Mouse (Mus musculus): ENCODE data around the gene Inpp5e. TPM values are rescaled to one million over a fixed set of nuclear protein-coding genes. Genes with fewer than 3 reads are reported as not detected.

The Inpp5e gene
- polyA plus RNA-seq (2015; fragmentation: Nextera tagmentation; extraction: Ambion mirVana): 17.3 and 20.3 TPM in 2 replicates

- H3K27ac ChIP-seq: peak within 1 kb of the TSS; percentile 68
- peaks cover 39% of the 10 kb centered on the region; the same call in 1 of the 2 replicates for H3K36me3 ChIP-seq
Measured at GRCm38 (mm10) chr2:26408515-26409356, at the start of gene Inpp5e. Inpp5e (minus strand) TSS chr2:26409203.

DNA sequence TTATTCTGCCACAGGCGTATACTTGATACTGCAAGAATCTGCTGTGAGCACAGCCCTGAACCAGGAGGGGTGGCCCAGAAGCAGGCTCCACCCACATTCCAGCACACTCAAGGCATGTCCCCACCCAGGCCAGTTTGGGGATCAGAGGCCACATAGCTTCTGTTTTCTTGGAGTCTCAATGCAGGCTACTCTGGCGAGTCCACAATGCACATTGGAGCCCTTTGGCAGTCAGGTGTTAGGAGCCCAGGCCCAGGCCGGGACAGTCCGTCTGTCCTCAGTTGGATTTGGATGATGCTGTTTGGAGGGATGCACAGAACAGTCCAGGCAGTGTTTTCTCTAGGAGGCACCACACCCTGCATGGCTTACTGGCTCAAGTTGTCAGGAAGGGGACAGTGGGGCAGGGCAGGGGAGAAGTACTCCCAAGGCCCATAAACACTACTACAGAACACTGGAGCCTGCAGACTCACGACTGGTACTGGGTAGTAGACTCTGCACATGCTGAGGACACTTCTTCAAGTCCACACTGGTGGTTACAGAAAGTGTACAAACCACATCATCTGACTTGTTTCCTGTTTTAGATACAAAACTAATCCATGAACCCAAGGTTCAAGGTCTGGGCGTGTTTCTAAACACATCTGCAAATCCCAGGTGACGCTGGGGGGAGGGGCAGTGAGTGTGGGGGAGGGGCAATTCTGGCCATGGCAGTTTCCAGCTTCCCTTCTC is 49.6 kb upstream of the Inpp5e start:
- H3K4me2 ChIP-seq: no peak overlapping the region
- H3K36me3 ChIP-seq: peaks cover 43% of the 10 kb centered on the region
- 21% methylated on average over 7 of the region's 7 CpGs for WGBS
- no peaks in the 10 kb centered on the region for H3K27me3 ChIP-seq
- peaks cover 28% of the 10 kb centered on the region for H3K4me1 ChIP-seq
- no peaks in the 10 kb centered on the region for H3K9me3 ChIP-seq
- H3K4me3 ChIP-seq: no peak overlapping the region
- peak; percentile 77 for ATAC-seq (ENCODE audit: borderline replicate concordance, extremely low read depth, low FRiP score, low TSS enrichment)
- H3K27ac ChIP-seq: peak overlapping the region; percentile 80
- H3K9ac ChIP-seq: no peak overlapping the region

More at GRCm38 (mm10) chr2:26408515-26409356, at the start of gene Inpp5e:
- peak within 1 kb of the TSS; percentile 66 for H3K4me3 ChIP-seq
- no peaks in the 10 kb centered on the region for H3K9me3 ChIP-seq
- WGBS: under 1% methylated on average over 56 of the region's 57 CpGs
- no peaks in the 10 kb centered on the region for H3K27me3 ChIP-seq
- ATAC-seq (ENCODE audit: borderline replicate concordance, extremely low read depth, low FRiP score, low TSS enrichment): peak; percentile 95
- peak within 1 kb of the TSS; percentile 79 for H3K9ac ChIP-seq
- peak within 1 kb of the TSS; percentile 79 for H3K4me2 ChIP-seq
- peaks cover 31% of the 10 kb centered on the region for H3K4me1 ChIP-seq

- peaks cover 17% of the 10 kb centered on the region for H3K4me1 ChIP-seq
- no peak overlapping the region for H3K27ac ChIP-seq
- no peak overlapping the region for H3K9ac ChIP-seq
- no peaks in the 10 kb centered on the region for H3K27me3 ChIP-seq
- H3K36me3 ChIP-seq: no peaks in the 10 kb centered on the region
- no peak overlapping the region for H3K4me3 ChIP-seq
- ATAC-seq (ENCODE audit: borderline replicate concordance, extremely low read depth, low FRiP score, low TSS enrichment): no peak
- no peak overlapping the region for H3K4me2 ChIP-seq
- no peaks in the 10 kb centered on the region for H3K9me3 ChIP-seq
- 24% methylated on average over 5 of the region's 5 CpGs for WGBS
Measured at GRCm38 (mm10) chr2:26449121-26450060, 40.4 kb upstream of the Inpp5e start.

- 62% methylated on average over 1 of the region's 1 CpGs for WGBS
- H3K4me3 ChIP-seq: no peak overlapping the region
- H3K9me3 ChIP-seq: no peaks in the 10 kb centered on the region
- H3K36me3 ChIP-seq: no peaks in the 10 kb centered on the region
- no peaks in the 10 kb centered on the region for H3K27me3 ChIP-seq
- no peak for ATAC-seq (ENCODE audit: borderline replicate concordance, extremely low read depth, low FRiP score, low TSS enrichment)
- H3K9ac ChIP-seq: no peak overlapping the region
- H3K4me2 ChIP-seq: no peak overlapping the region
- peaks cover 33% of the 10 kb centered on the region for H3K4me1 ChIP-seq
- H3K27ac ChIP-seq: no peak overlapping the region
Measured at GRCm38 (mm10) chr2:26447451-26447850, 38.4 kb upstream of the Inpp5e start.

GRCm38 (mm10) chr2:26446671-26447070 is 37.7 kb upstream of the Inpp5e start:
- peak overlapping the region; percentile 91 for H3K4me2 ChIP-seq
- no peak for ATAC-seq (ENCODE audit: borderline replicate concordance, extremely low read depth, low FRiP score, low TSS enrichment)
- peaks cover 1% of the 10 kb centered on the region; the same call in 1 of the 2 replicates for H3K36me3 ChIP-seq
- H3K9ac ChIP-seq: peak overlapping the region; percentile 71
- peak overlapping the region; percentile 66 for H3K4me3 ChIP-seq
- H3K4me1 ChIP-seq: peaks cover 34% of the 10 kb centered on the region
- H3K27ac ChIP-seq: peak overlapping the region; percentile 95
- no peaks in the 10 kb centered on the region for H3K27me3 ChIP-seq
- WGBS: 65% methylated on average over 4 of the region's 4 CpGs
- no peaks in the 10 kb centered on the region for H3K9me3 ChIP-seq

DNA sequence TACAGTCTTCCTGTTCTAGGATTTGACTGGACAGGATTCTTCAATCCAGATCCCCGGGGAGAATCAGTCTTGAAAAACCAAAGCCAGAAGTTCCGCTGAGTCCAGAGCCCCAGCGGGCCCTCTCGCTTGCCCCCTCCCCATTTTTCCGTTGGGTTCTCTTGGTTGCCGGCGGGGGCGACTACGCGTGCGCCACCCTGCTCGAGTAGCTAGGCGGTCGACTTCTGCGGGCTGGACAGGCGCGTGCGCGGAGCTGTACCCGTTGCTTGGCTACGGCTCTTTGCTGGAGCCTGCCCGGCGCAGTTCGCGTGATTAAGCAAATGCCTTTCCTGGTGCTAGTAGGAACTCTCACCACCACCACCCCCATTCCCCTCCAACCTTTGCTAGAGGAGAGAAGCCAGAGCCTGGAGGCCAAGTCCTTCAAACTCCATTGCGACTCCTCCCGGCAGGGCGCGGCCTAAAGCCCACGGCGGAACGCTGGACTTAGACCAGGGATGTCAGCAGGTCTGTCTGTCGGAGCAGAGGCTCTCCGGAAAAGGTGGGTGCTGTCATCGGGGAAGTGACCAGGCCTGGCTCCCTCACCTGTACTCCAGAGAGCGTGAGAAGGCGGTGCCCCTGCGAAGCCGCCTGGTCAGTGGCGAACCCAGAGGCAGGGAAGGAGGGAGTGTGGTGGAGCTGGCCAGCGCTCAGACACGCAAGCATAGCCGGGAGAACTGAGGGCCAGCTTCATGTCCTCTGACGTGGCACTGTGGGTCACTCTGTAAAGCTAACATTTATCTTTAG is 36.9 kb upstream of the Inpp5e start:
- Histone ChIP-seq H3K36me3 (peaks cover 9% of the 10 kb centered on the region), H3K27me3 (no peaks in the 10 kb centered on the region), H3K27ac (peak overlapping the region; percentile 95), H3K4me1 (peaks cover 34% of the 10 kb centered on the region), H3K4me2 (peak overlapping the region; percentile 91), H3K9me3 (no peaks in the 10 kb centered on the region), H3K4me3 (peak overlapping the region; percentile 66), H3K9ac (peak overlapping the region; percentile 71)
- WGBS: under 1% methylated on average over 44 of the region's 44 CpGs
- ATAC-seq (ENCODE audit: borderline replicate concordance, extremely low read depth, low FRiP score, low TSS enrichment): peak; percentile 87

DNA sequence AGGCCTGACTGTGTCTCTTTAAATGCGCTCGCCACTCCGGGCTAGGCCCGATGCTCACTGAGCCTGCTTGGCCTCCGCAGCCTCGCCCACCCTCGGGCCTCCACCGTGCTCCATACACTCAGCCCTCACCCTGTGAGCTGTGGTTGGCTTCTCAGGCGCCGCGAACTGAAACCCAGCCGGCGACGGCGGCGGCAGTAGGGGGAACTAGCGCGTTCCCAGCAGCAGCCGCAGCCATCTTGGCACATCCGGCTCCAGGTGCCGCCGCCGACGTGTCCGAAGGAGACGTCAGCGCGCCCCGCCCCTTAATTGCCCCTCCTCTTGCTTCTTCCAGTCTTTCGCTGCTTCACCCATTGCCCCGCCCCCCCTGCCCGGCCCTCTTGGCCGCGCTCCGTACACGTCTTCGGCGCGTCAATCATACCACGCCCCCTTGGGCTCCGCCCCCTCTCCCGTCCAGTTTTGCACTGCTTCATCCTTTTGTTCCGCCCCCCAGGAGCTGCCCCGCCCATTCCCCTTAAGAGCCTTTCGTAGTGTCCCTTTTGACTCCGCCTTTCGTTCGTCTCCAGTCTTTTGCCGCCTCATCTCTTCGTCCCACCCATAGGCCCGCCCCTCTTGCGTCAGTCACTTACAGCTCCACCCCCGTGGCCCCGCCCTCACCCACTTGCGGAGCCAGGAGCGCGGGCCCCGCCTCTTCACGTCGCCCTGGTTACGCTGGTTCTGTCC is 36.1 kb upstream of the Inpp5e start, which contains the start of gene Sec16a:
Gene Sec16a (minus strand): TSS at position 271 of the 720 bp plus-strand sequence.
- H3K4me2 ChIP-seq: peak within 1 kb of the TSS; percentile 91
- H3K36me3 ChIP-seq: peaks cover 17% of the 10 kb centered on the region
- ATAC-seq (ENCODE audit: borderline replicate concordance, extremely low read depth, low FRiP score, low TSS enrichment): peak; percentile 93
- peak within 1 kb of the TSS; percentile 86 for H3K9ac ChIP-seq
- H3K4me3 ChIP-seq: peak within 1 kb of the TSS; percentile 66
- no peaks in the 10 kb centered on the region for H3K9me3 ChIP-seq
- H3K4me1 ChIP-seq: peaks cover 34% of the 10 kb centered on the region
- whole genome bisulfite sequencing: under 1% methylated on average over 59 of the region's 61 CpGs
- H3K27ac ChIP-seq: peak within 1 kb of the TSS; percentile 95
- no peaks in the 10 kb centered on the region for H3K27me3 ChIP-seq

GRCm38 (mm10) chr2:26444368-26444767 is 35.4 kb upstream of the Inpp5e start:
- Histone ChIP-seq H3K4me1 (peaks cover 34% of the 10 kb centered on the region), H3K9ac (peak overlapping the region; percentile 86), H3K4me3 (peak overlapping the region; percentile 66), H3K27me3 (no peaks in the 10 kb centered on the region), H3K27ac (peak overlapping the region; percentile 89), H3K4me2 (peak overlapping the region; percentile 62), H3K9me3 (no peaks in the 10 kb centered on the region), H3K36me3 (peaks cover 24% of the 10 kb centered on the region)
- 2% methylated on average over 15 of the region's 15 CpGs for WGBS
- no peak for ATAC-seq (ENCODE audit: borderline replicate concordance, extremely low read depth, low FRiP score, low TSS enrichment)

DNA sequence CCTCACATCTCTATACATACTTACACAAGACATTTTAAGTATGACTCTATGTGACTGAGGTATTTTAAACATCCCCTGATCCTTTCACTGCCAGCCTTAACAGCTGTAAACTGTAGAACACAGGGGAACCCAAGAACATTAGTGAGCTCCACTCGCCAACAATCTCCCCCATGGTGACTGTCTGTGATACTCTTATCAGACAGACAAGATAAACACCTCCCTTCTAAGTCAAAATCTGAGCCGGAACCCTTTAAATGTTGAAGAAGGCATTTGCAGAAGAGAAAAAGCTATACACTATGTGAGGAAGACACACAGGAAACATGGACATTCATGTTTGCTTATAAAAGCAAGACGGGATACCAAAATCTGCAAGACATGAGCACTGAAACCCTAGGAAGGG is 34.9 kb upstream of the Inpp5e start:
- Histone ChIP-seq H3K4me2 (peak overlapping the region; percentile 62), H3K27me3 (no peaks in the 10 kb centered on the region), H3K9me3 (no peaks in the 10 kb centered on the region), H3K27ac (no peak overlapping the region), H3K4me3 (peak overlapping the region; percentile 66), H3K4me1 (peaks cover 34% of the 10 kb centered on the region), H3K36me3 (peaks cover 29% of the 10 kb centered on the region), H3K9ac (peak overlapping the region; percentile 86)
- ATAC-seq (ENCODE audit: borderline replicate concordance, extremely low read depth, low FRiP score, low TSS enrichment): no peak
- WGBS: 5% methylated on average over 3 of the region's 3 CpGs

- Histone ChIP-seq H3K27ac (no peak overlapping the region), H3K4me2 (no peak overlapping the region), H3K36me3 (peaks cover 40% of the 10 kb centered on the region), H3K4me1 (peaks cover 40% of the 10 kb centered on the region), H3K9me3 (no peaks in the 10 kb centered on the region), H3K27me3 (no peaks in the 10 kb centered on the region), H3K4me3 (no peak overlapping the region), H3K9ac (no peak overlapping the region)
- WGBS: 87% methylated on average over 1 of the region's 1 CpGs
- ATAC-seq (ENCODE audit: borderline replicate concordance, extremely low read depth, low FRiP score, low TSS enrichment): no peak
Measured at GRCm38 (mm10) chr2:26442843-26443242, 33.8 kb upstream of the Inpp5e start.
